Mouse (Mus musculus) cerebellum, adult 2 months (tissue): ENCODE data around the gene Epha3. TPM values are rescaled to one million over a fixed set of nuclear protein-coding genes. Genes with fewer than 3 reads are reported as not detected.
A peak's percentile ranks its signal among the peaks of the same experiment; 100 is the strongest.

Experiments
- DNase-seq, 2 experiments: peaks; one replicate each; pipeline ENCODE4 v3.0.0; 2021
- H3K27ac ChIP-seq: fragments of 200-500 bp; 2 replicates; pipeline ENCODE4 v1.5.1; 2012; ENCODE audit warnings: low read length, control low read depth, inconsistent platforms; ENCODE audit not compliant: insufficient read depth
- H3K27me3 ChIP-seq: fragments of 200-500 bp; 2 replicates; pipeline ENCODE4 v1.6.1; 2012; ENCODE audit warnings: inconsistent platforms, mild to moderate bottlenecking, low read length, moderate library complexity; ENCODE audit not compliant: control insufficient read depth, insufficient read depth
- H3K4me1 ChIP-seq: fragments of 200-500 bp; 2 replicates; pipeline ENCODE4 v1.6.1; 2011; ENCODE audit warnings: low read length; ENCODE audit not compliant: control insufficient read depth, insufficient read depth
- H3K4me3 ChIP-seq: fragments of 200-500 bp; replicated peaks from 2 replicates; pipeline ENCODE3; 2011; ENCODE audit warnings: mild to moderate bottlenecking, low read depth, low read length, control low read depth; ENCODE audit not compliant: insufficient read depth
- CTCF ChIP-seq: fragments of 200-500 bp; IDR thresholded peaks from 2 replicates; pipeline ENCODE4 v1.5.1; 2011; ENCODE audit warnings: low read depth, mild to moderate bottlenecking, control low read depth, low read length, moderate library complexity, borderline replicate concordance; ENCODE audit not compliant: insufficient read depth
- POLR2A ChIP-seq: fragments of 200-500 bp; IDR thresholded peaks from 2 replicates; pipeline ENCODE4 v1.6.1; 2011; ENCODE audit warnings: low read length, control low read depth, borderline replicate concordance; ENCODE audit not compliant: insufficient read depth
- WGBS: fragments of 180-500 bp; shearing (Covaris S2); methylation state at CpG from one replicate; pipeline ENCODE4 v1.1.7; 2018; 5-methylcytosine and 5-hydroxymethylcytosine counted together
- polyA plus RNA-seq: library from polyadenylated mRNA; depleted of rRNA; stranded (reverse); fragments of >200 nt; gene quantifications from 2 replicates; pipeline ENCODE4 v1.2.3, GENCODE M21; 2012; rRNA removed

The Epha3 gene
- 5.3 and 6.4 TPM in 2 replicates for polyA plus RNA-seq

GRCm38 (mm10) chr16:63863913-63864330 lies at the start of gene Epha3:
Gene Epha3 (minus strand): TSS chr16:63864175.
- peaks cover 2% of the 10 kb centered on the region; the same call in 1 of the 2 replicates for H3K4me1 ChIP-seq
- H3K27ac ChIP-seq = peak within 1 kb of the TSS; percentile 61
- WGBS = under 1% methylated on average over 28 of the region's 28 CpGs
- no peaks in the 10 kb centered on the region for H3K27me3 ChIP-seq
- TF ChIP-seq POLR2A = peak; percentile 83
- no peak for TF ChIP-seq CTCF
- H3K4me3 ChIP-seq = peak within 1 kb of the TSS; percentile 98
- DNase-seq = peak; percentile 92 to 93

DNA sequence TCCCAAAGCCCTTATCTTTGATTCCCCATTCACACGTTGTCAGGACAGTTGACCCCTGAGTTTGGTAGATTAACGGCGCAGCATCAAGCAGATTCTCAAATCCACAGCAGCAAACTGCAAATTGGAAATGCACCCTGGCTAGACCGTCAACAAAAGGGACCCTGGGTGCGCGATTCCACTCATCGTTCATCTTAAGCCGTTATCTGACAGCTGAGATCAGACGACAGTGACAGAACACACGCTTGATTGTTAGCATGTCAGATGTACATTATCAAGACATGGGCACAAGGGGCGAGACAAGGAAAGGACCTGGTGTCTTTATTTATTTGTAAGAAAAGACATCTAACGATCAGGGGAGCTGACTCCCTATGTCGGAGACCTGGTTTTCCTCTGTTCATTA lies 39.5 kb upstream of the Epha3 start:
- Histone ChIP-seq H3K27ac (no peak overlapping the region), H3K4me1 (no peaks in the 10 kb centered on the region), H3K4me3 (no peak overlapping the region), H3K27me3 (no peaks in the 10 kb centered on the region)
- no peak for DNase-seq
- TF ChIP-seq CTCF (no peak), POLR2A (no peak)
- 56% methylated on average over 13 of the region's 13 CpGs for WGBS

DNA sequence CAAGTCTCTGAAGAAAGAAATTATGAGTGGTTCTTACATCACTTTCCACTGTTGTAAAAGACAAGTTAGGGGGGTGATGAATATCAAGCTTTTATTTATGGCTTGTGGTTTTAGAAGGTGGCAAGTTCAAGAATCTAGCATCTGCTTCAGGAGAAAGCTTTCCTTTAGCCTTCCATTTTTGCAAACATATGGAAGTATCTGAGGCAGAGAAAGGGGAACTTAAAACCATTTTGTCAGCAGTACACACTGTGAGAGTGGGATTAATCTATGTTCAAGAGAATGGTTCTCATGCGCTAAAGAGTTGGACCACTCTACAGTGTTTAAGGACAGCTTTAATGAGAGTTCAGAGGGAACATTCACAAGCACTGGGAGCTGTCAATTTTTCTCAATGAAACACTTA lies 17.2 kb upstream of the Epha3 start:
- Histone ChIP-seq H3K4me1 (no peaks in the 10 kb centered on the region), H3K27ac (no peak overlapping the region), H3K4me3 (no peak overlapping the region), H3K27me3 (no peaks in the 10 kb centered on the region)
- no peak for TF ChIP-seq CTCF
- no peak for TF ChIP-seq POLR2A
- no peak for DNase-seq
- WGBS = 98% methylated on average over 1 of the region's 1 CpGs

DNA sequence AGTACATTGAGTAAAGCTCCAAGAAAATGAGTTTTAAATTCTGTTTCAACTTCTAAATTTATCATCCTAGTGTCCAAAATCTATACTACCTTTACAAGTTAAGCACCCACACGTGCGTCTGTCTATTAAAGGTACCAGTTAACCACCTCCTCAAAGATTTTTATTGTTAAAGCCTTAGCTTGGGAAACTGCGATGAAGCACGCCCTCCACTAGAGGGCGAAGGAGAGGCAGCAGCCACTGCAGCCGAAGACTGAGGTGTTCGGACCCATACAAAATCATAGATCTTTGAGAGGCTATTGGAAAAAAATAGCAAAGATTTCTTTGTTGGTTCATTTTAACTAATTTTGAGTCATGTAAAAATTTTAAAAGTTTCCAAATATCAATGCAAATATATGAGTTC lies 8.3 kb upstream of the Epha3 start:
- H3K27me3 ChIP-seq = no peaks in the 10 kb centered on the region
- no peak overlapping the region for H3K4me3 ChIP-seq
- peak; percentile 83 for TF ChIP-seq CTCF
- no peak for TF ChIP-seq POLR2A
- no peak overlapping the region for H3K27ac ChIP-seq
- 15% methylated on average over 7 of the region's 7 CpGs for WGBS
- peak; percentile 37 to 57 for DNase-seq
- H3K4me1 ChIP-seq = no peaks in the 10 kb centered on the region

GRCm38 (mm10) chr16:63864463-63864976 lies 545 bp upstream of the Epha3 start:
- Histone ChIP-seq H3K4me1 (peaks cover 2% of the 10 kb centered on the region; the same call in 1 of the 2 replicates), H3K27ac (no peak overlapping the region), H3K27me3 (no peaks in the 10 kb centered on the region), H3K4me3 (peak overlapping the region; percentile 98)
- peak in 1 of 2 experiments; percentile 18 for DNase-seq
- TF ChIP-seq POLR2A (no peak), CTCF (no peak)
- WGBS = 31% methylated on average over 7 of the region's 7 CpGs

DNA sequence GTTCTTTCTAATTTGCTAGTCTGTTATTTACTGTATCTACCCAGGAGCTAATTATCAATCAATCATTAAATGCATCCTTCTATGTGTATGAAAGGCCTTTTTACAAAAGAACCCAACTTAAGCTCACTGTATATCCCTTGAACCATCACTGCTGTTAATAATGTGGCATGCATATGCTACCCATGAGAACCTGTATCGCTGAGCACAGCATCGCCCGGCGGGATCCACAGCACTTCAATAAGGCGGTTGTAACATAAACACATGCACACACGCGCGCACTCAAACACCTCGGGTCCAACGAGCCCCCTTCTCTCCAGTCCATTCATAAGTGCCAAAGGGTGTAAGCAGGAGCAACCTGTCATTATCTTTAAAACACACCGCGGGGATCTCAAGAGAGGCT lies 794 bp downstream of the Epha3 start:
- no peaks in the 10 kb centered on the region for H3K27me3 ChIP-seq
- WGBS = under 1% methylated on average over 12 of the region's 12 CpGs
- H3K27ac ChIP-seq = no peak overlapping the region
- TF ChIP-seq POLR2A (no peak), CTCF (no peak)
- peak; percentile 52 to 54 for DNase-seq
- peaks cover 2% of the 10 kb centered on the region; the same call in 1 of the 2 replicates for H3K4me1 ChIP-seq
- H3K4me3 ChIP-seq = peak overlapping the region; percentile 98

- Histone ChIP-seq H3K27ac (peak overlapping the region; percentile 72), H3K27me3 (no peaks in the 10 kb centered on the region), H3K4me1 (peaks cover 2% of the 10 kb centered on the region; the same call in 1 of the 2 replicates), H3K4me3 (peak overlapping the region; percentile 94)
- 6% methylated on average over 11 of the region's 11 CpGs for WGBS
- DNase-seq = peak in 1 of 2 experiments; percentile 31
- no peak for TF ChIP-seq POLR2A
- no peak for TF ChIP-seq CTCF
Observed at GRCm38 (mm10) chr16:63857561-63857960, 6.4 kb downstream of the Epha3 start.
